Mouse (Mus musculus): Measurements from ENCODE around the gene Spn. TPM values are rescaled to one million over a fixed set of nuclear protein-coding genes. Genes with fewer than 3 reads are reported as not detected.
"Not testable (repeated sequence)": the region's sequence is repeated elsewhere in the genome, so short reads cannot be mapped to it uniquely, and the experiment has no call there.

Spn gene
- polyA plus RNA-seq, 1 experiment: 0.10 TPM

GRCm38 (mm10) chr7:127088083-127088482 lies 49.5 kb downstream of the Spn start:
- TF ChIP-seq CTCF (IDR thresholded peaks at IDR 0.05; ENCODE audit: borderline replicate concordance, extremely low read depth, insufficient read depth, insufficient read length) (no peak), POLR2A (IDR thresholded peaks at IDR 0.05; ENCODE audit: borderline replicate concordance, extremely low read depth, insufficient read depth, insufficient read length, poor library complexity, severe bottlenecking) (no peak)
- DNase-seq (ENCODE audit: low read depth): no peak

GRCm38 (mm10) chr7:127087278-127088010 lies 50.2 kb downstream of the Spn start, which contains the start of gene Zg16:
Gene Zg16 (minus strand): TSS chr7:127087328.
- not testable (repeated sequence) for DNase-seq (ENCODE audit: low read depth)

DNA sequence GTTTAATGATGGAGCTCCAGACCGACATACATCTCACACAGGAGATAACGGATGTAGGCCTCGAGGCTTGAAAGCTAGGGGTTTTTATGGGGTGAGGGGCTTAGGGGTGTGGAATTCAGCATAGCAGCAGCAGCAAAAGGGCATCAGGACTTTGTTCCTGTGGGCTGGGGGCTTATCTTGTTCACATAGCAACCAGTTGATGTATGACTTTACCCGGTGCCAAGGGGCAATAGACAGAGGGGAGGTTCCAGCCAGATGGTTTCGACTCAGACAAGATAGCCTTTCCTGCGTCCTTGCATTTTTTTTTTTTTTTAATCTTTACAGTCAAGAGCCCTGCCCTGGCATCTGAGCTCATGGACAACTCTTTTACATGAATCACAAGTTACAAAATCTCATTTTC lies 51.9 kb downstream of the Spn start:
- not testable (repeated sequence) for DNase-seq (ENCODE audit: low read depth)

DNA sequence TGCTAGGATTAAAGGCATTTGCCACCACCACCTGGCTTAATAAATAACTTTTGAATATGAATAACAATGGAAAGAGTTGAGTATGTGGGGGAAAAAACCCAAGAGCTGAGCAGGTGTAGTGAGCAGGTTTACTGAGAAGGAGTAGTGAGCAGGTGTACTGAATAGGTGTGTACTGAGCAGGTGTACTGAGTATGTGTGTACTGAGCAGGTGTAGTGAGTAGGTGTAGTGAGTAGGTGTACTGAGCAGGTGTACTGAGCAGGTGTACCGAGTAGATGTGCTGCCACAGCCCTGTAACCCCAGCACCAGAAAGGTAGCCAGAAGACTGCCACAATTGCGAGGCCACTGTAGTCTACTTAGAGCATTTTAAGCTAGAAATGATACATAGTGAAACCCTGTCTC lies 52.8 kb downstream of the Spn start:
- no peak for TF ChIP-seq POLR2A (IDR thresholded peaks at IDR 0.05; ENCODE audit: borderline replicate concordance, extremely low read depth, insufficient read depth, insufficient read length, poor library complexity, severe bottlenecking)
- no peak for DNase-seq (ENCODE audit: low read depth)

- TF ChIP-seq CTCF (IDR thresholded peaks at IDR 0.05; ENCODE audit: borderline replicate concordance, extremely low read depth, insufficient read depth, insufficient read length): no peak
- TF ChIP-seq POLR2A (IDR thresholded peaks at IDR 0.05; ENCODE audit: borderline replicate concordance, extremely low read depth, insufficient read depth, insufficient read length, poor library complexity, severe bottlenecking): no peak
- no peak for DNase-seq (ENCODE audit: low read depth)
Observed at GRCm38 (mm10) chr7:127083689-127084088, 53.9 kb downstream of the Spn start.

DNA sequence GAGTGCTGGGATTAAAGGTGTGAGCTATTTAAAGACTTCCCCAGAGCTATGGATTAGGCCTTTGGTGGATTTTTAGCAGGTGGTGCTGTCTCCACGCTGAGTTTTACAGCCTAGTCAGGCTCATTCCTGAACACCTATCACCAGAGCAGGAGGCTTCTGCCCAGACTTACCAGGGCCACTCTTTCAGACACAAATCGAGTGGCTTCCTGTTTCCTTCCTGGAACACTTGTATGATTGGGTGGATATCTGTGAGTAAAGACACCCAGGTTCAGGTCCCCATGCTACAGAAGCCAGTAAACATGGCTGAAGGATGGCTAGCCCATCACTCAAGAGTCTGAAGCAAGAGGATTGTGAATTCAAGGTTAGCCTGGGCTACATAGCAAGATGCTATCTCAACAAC lies 54.6 kb downstream of the Spn start:
- TF ChIP-seq POLR2A (IDR thresholded peaks at IDR 0.05; ENCODE audit: borderline replicate concordance, extremely low read depth, insufficient read depth, insufficient read length, poor library complexity, severe bottlenecking): no peak
- no peak for TF ChIP-seq CTCF (IDR thresholded peaks at IDR 0.05; ENCODE audit: borderline replicate concordance, extremely low read depth, insufficient read depth, insufficient read length)
- no peak for DNase-seq (ENCODE audit: low read depth)

- no peak for DNase-seq (ENCODE audit: low read depth)
- TF ChIP-seq CTCF (IDR thresholded peaks at IDR 0.05; ENCODE audit: borderline replicate concordance, extremely low read depth, insufficient read depth, insufficient read length): no peak
- no peak for TF ChIP-seq POLR2A (IDR thresholded peaks at IDR 0.05; ENCODE audit: borderline replicate concordance, extremely low read depth, insufficient read depth, insufficient read length, poor library complexity, severe bottlenecking)
Observed at GRCm38 (mm10) chr7:127082271-127082670, 55.4 kb downstream of the Spn start.

Other genes with a start within 250 kb of the Spn start
- 28.3 and 36.8 TPM in 2 replicates for gene Tmem219, start 214.9 kb downstream of the Spn start, polyA plus RNA-seq (2012; rRNA removed)
- 91.1 and 108 TPM in 2 replicates for gene Kctd13, start 208.9 kb downstream of the Spn start, polyA plus RNA-seq (2012; rRNA removed)
- 21.0 and 21.2 TPM in 2 replicates for gene Asphd1, start 188.2 kb downstream of the Spn start, polyA plus RNA-seq (2012; rRNA removed)
- gene Sez6l2, start 187.3 kb downstream of the Spn start, polyA plus RNA-seq (2012; rRNA removed): 84.2 and 129 TPM in 2 replicates
- gene Cdipt, start 161.9 kb downstream of the Spn start, polyA plus RNA-seq (2012; rRNA removed): 153 and 166 TPM in 2 replicates
- 0.59 and 1.0 TPM in 2 replicates for gene Cdiptos, start 161.7 kb downstream of the Spn start, polyA plus RNA-seq (2012; rRNA removed)
- 3.5 and 4.3 TPM in 2 replicates for gene Mvp, start 123.2 kb downstream of the Spn start, polyA plus RNA-seq (2012; rRNA removed)
- 1.0 and 1.2 TPM in 2 replicates for gene Pagr1b, start 121.3 kb downstream of the Spn start, polyA plus RNA-seq (2012; rRNA removed)
- 13.0 and 24.4 TPM in 2 replicates for gene Pagr1a, start 120.5 kb downstream of the Spn start, polyA plus RNA-seq (2012; rRNA removed)
- 77.9 and 87.6 TPM in 2 replicates for gene Gm42742, start 116.7 kb downstream of the Spn start, polyA plus RNA-seq (2012; rRNA removed)
- gene Prrt2, start 116.6 kb downstream of the Spn start, polyA plus RNA-seq (2012; rRNA removed): 71.4 and 81.2 TPM in 2 replicates
- gene Maz, start 110.8 kb downstream of the Spn start, polyA plus RNA-seq (2012; rRNA removed): 350 and 352 TPM in 2 replicates
- 25.5 and 42.0 TPM in 2 replicates for gene Kif22, start 95.4 kb downstream of the Spn start, polyA plus RNA-seq (2012; rRNA removed)
- gene Zg16, start 50.5 kb downstream of the Spn start, polyA plus RNA-seq (2012; rRNA removed): 0.21 TPM in 1 of 2 replicates, not detected in the other
- 1.5 and 2.1 TPM in 2 replicates for gene AI467606, start 46.5 kb downstream of the Spn start, polyA plus RNA-seq (2012; rRNA removed)
- gene Qprt, start 15.6 kb downstream of the Spn start, polyA plus RNA-seq (2012; rRNA removed): 0.75 and 0.76 TPM in 2 replicates
- gene Cd2bp2, start 58.2 kb upstream of the Spn start, polyA plus RNA-seq (2012; rRNA removed): 108 and 117 TPM in 2 replicates
- gene Tbc1d10b, start 70.6 kb upstream of the Spn start, polyA plus RNA-seq (2012; rRNA removed): 54.2 and 66.1 TPM in 2 replicates
- gene Mylpf, start 71.1 kb upstream of the Spn start, polyA plus RNA-seq (2012; rRNA removed): 5.8 and 8.9 TPM in 2 replicates
- gene Zfp553, start 95.2 kb upstream of the Spn start, polyA plus RNA-seq (2012; rRNA removed): 38.5 and 38.9 TPM in 2 replicates
- 19.4 and 22.6 TPM in 2 replicates for gene Sept1, start 95.3 kb upstream of the Spn start, polyA plus RNA-seq (2012; rRNA removed)
- gene Zfp771, start 106.5 kb upstream of the Spn start, polyA plus RNA-seq (2012; rRNA removed): 88.1 and 118 TPM in 2 replicates
- gene Dctpp1, start 122.9 kb upstream of the Spn start, polyA plus RNA-seq (2012; rRNA removed): 82.3 and 131 TPM in 2 replicates
- gene Sephs2, start 136.2 kb upstream of the Spn start, polyA plus RNA-seq (2012; rRNA removed): 21.5 and 28.6 TPM in 2 replicates
- gene Itgal, start 158.4 kb upstream of the Spn start, polyA plus RNA-seq (2012; rRNA removed): 0.47 and 0.49 TPM in 2 replicates
- gene Zfp768, start 207.8 kb upstream of the Spn start, polyA plus RNA-seq (2012; rRNA removed): 44.6 and 50.5 TPM in 2 replicates
- 7.6 and 7.8 TPM in 2 replicates for gene Zfp747, start 238.2 kb upstream of the Spn start, polyA plus RNA-seq (2012; rRNA removed)
- gene 9130019O22Rik, start 249.3 kb upstream of the Spn start, polyA plus RNA-seq (2012; rRNA removed): 4.5 and 4.9 TPM in 2 replicates